Mouse (Mus musculus) midbrain, embryonic 11.5 days (tissue): ENCODE measurements around the gene Thpo. TPM values are rescaled to one million over a fixed set of nuclear protein-coding genes. Genes with fewer than 3 reads are reported as not detected.
A peak's percentile ranks its signal among the peaks of the same experiment; 100 is the strongest.

Experiments used
- ATAC-seq: fragments of 200-750 bp; cut with Nextera tagmentation; 2 replicates; pipeline ENCODE4 v1.8.0; 2017; ENCODE audit warnings: moderate TSS enrichment, moderate library complexity; ENCODE audit not compliant: low FRiP score
- DNase-seq: peaks from one replicate; pipeline ENCODE4 v3.0.0; 2015; ENCODE audit warnings: low spot score; ENCODE audit errors: missing footprints
- H3K27ac ChIP-seq: fragments of 300-500 bp; sonication (generic); 2 replicates; pipeline ENCODE4 v1.5.1; 2014; ENCODE audit warnings: low read depth, low read length
- H3K27me3 ChIP-seq: fragments of 300-500 bp; sonication (generic); 2 replicates; pipeline ENCODE4 v1.6.1; 2014; ENCODE audit warnings: mild to moderate bottlenecking, low read length, moderate library complexity, mixed read lengths; ENCODE audit not compliant: control insufficient read depth, insufficient read depth
- H3K36me3 ChIP-seq: fragments of 300-500 bp; sonication (generic); 2 replicates; pipeline ENCODE4 v1.6.1; 2014; ENCODE audit warnings: mild to moderate bottlenecking, low read length, moderate library complexity, mixed read lengths; ENCODE audit not compliant: control insufficient read depth, insufficient read depth
- H3K4me1 ChIP-seq: fragments of 300-500 bp; sonication (generic); 2 replicates; pipeline ENCODE4 v1.6.1; 2014; ENCODE audit warnings: low read length; ENCODE audit not compliant: control insufficient read depth, insufficient read depth
- H3K4me2 ChIP-seq: fragments of 300-500 bp; sonication (generic); 2 replicates; pipeline ENCODE4 v1.6.1; 2014; ENCODE audit warnings: mild to moderate bottlenecking, moderate library complexity
- H3K4me3 ChIP-seq: fragments of 300-500 bp; sonication (generic); 2 replicates; pipeline ENCODE4 v1.5.1; 2014; ENCODE audit warnings: low read depth, low read length
- H3K9ac ChIP-seq: fragments of 300-500 bp; sonication (generic); 2 replicates; pipeline ENCODE4 v1.6.1; 2014; ENCODE audit warnings: low read length
- H3K9me3 ChIP-seq: fragments of 300-500 bp; sonication (generic); 2 replicates; pipeline ENCODE4 v1.6.1; 2016; ENCODE audit warnings: low read length; ENCODE audit not compliant: control insufficient read depth
- WGBS: fragments of 180-500 bp; shearing (Covaris S2); extraction: QIAGEN DNeasy Blood & Tissue Kit; methylation state at CpG from one replicate; pipeline ENCODE4 v1.1.7; 2014; 5-methylcytosine and 5-hydroxymethylcytosine counted together
- polyA plus RNA-seq: library from polyadenylated mRNA; unstranded; fragments of >200 nt; fragmentation: Nextera tagmentation; extraction: Ambion mirVana; gene quantifications from 2 replicates; pipeline ENCODE4 v1.2.1, GENCODE M21; 2014

Gene Thpo
- 0.37 and 0.71 TPM in 2 replicates for polyA plus RNA-seq

GRCm38 (mm10) chr16:20733731-20734730 lies at the start of gene Thpo:
Gene Thpo, minus strand, starts transcription at chr16:20734511.
- H3K4me3 ChIP-seq: peak within 1 kb of the TSS; percentile 63
- peaks cover 18% of the 10 kb centered on the region for H3K4me1 ChIP-seq
- ATAC-seq: no peak
- DNase-seq: peak; percentile 91
- peaks cover 27% of the 10 kb centered on the region for H3K27me3 ChIP-seq
- H3K9ac ChIP-seq: peak within 1 kb of the TSS; percentile 80
- no peak within 1 kb of the TSS for H3K27ac ChIP-seq
- no peaks in the 10 kb centered on the region for H3K36me3 ChIP-seq
- no peaks in the 10 kb centered on the region for H3K9me3 ChIP-seq
- H3K4me2 ChIP-seq: peak within 1 kb of the TSS; percentile 98
- WGBS: 4% methylated on average over 45 of the region's 45 CpGs

- no peak overlapping the region for H3K4me2 ChIP-seq
- H3K4me3 ChIP-seq: no peak overlapping the region
- no peak overlapping the region for H3K27ac ChIP-seq
- no peaks in the 10 kb centered on the region for H3K27me3 ChIP-seq
- H3K9me3 ChIP-seq: no peaks in the 10 kb centered on the region
- H3K36me3 ChIP-seq: no peaks in the 10 kb centered on the region
- no peaks in the 10 kb centered on the region for H3K4me1 ChIP-seq
- H3K9ac ChIP-seq: no peak overlapping the region
- ATAC-seq: no peak
- no peak for DNase-seq
- WGBS: 89% methylated on average over 2 of the region's 2 CpGs
These were observed 49.6 kb upstream of the Thpo start for GRCm38 (mm10) chr16:20783891-20784290.

GRCm38 (mm10) chr16:20781101-20781630 lies 46.9 kb upstream of the Thpo start:
- H3K27me3 ChIP-seq: no peaks in the 10 kb centered on the region
- no peak for ATAC-seq

DNA sequence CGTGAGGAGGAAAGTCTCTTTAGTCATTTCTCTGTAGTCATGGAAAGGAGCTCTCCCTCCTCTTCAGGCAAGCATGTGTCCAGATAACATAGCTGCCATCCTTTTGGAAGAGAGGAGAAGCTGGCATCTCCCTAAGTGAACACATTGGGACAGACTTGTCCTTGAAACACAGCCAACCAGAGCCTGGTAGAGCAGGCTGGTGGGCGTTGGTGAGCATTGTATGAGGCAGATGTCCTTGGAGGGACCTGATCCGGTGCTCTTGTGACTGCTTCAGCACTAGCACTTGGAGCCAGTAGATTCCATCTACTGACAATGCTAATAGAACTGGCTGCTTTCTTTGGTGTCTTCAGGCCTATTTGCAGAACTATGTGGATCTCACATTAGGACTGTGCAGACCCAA lies 45.5 kb upstream of the Thpo start:
- Histone ChIP-seq H3K9ac (no peak overlapping the region), H3K9me3 (no peaks in the 10 kb centered on the region), H3K36me3 (no peaks in the 10 kb centered on the region), H3K4me2 (no peak overlapping the region), H3K4me3 (no peak overlapping the region), H3K27ac (no peak overlapping the region), H3K4me1 (no peaks in the 10 kb centered on the region), H3K27me3 (no peaks in the 10 kb centered on the region)
- WGBS: 83% methylated on average over 3 of the region's 3 CpGs
- ATAC-seq (no peak), DNase-seq (no peak)

More at GRCm38 (mm10) chr16:20781101-20781630, 46.9 kb upstream of the Thpo start:
- no peaks in the 10 kb centered on the region for H3K9me3 ChIP-seq
- 81% methylated on average over 4 of the region's 4 CpGs for WGBS
- no peak overlapping the region for H3K27ac ChIP-seq
- H3K36me3 ChIP-seq: no peaks in the 10 kb centered on the region
- H3K9ac ChIP-seq: no peak overlapping the region
- H3K4me1 ChIP-seq: no peaks in the 10 kb centered on the region
- no peak for DNase-seq
- H3K4me3 ChIP-seq: no peak overlapping the region
- H3K4me2 ChIP-seq: no peak overlapping the region

DNA sequence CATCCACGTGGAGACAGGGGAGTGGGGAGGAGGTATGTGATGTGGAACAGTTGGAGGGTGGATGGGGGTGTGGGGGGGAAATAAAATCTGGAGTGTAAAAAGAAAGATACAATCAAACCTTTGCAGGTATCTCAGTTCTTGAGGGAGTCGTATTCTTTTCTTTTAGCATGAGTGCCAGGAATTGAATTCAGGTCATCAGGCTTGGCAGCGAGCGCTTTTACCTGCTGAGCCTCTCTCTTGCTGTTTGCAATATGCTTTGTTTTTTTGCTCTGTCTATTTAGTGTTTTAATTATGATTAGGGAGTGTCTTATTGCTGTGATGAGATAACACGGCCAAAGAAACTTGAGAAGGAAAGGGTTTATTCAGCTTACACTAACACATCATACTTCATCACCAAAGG lies 40.7 kb upstream of the Thpo start:
- Histone ChIP-seq H3K9me3 (no peaks in the 10 kb centered on the region; the same call in 1 of the 2 replicates), H3K4me2 (no peak overlapping the region), H3K9ac (no peak overlapping the region), H3K4me1 (no peaks in the 10 kb centered on the region), H3K27ac (no peak overlapping the region), H3K36me3 (no peaks in the 10 kb centered on the region), H3K4me3 (no peak overlapping the region), H3K27me3 (no peaks in the 10 kb centered on the region)
- DNase-seq (no peak), ATAC-seq (no peak)
- 82% methylated on average over 5 of the region's 5 CpGs for WGBS

DNA sequence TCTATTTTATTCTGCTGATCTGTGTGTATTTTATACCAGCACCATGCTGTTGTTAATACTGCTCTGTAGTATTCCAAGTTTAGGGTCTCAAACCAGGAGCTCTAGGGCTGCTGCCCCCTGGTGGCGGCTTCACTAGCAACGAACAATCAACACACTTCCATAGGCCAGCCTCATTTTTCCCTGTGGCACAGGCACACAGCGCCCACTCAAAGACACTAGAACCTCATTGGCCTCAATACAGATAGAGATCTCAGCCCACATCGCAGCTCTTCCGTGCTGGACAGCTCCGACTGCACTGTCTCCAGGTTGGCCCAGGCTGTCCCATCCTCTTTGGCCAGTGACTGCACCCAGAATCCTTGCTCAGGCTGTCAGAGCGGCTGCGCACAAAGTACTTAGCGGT lies 30.9 kb upstream of the Thpo start:
- ATAC-seq: no peak
- DNase-seq: peak; percentile 89
- no peaks in the 10 kb centered on the region for H3K4me1 ChIP-seq
- no peak overlapping the region for H3K27ac ChIP-seq
- no peak overlapping the region for H3K9ac ChIP-seq
- 49% methylated on average over 9 of the region's 9 CpGs for WGBS
- H3K36me3 ChIP-seq: no peaks in the 10 kb centered on the region
- H3K9me3 ChIP-seq: no peaks in the 10 kb centered on the region
- no peak overlapping the region for H3K4me3 ChIP-seq
- no peak overlapping the region for H3K4me2 ChIP-seq
- no peaks in the 10 kb centered on the region for H3K27me3 ChIP-seq

- Histone ChIP-seq H3K9ac (no peak overlapping the region), H3K36me3 (no peaks in the 10 kb centered on the region), H3K4me1 (no peaks in the 10 kb centered on the region), H3K4me2 (no peak overlapping the region), H3K27ac (no peak overlapping the region), H3K4me3 (no peak overlapping the region), H3K27me3 (no peaks in the 10 kb centered on the region), H3K9me3 (no peaks in the 10 kb centered on the region)
- ATAC-seq (no peak), DNase-seq (no peak)
- WGBS: 14% methylated on average over 3 of the region's 3 CpGs
These were observed 27.4 kb upstream of the Thpo start for GRCm38 (mm10) chr16:20761681-20762080.

- no peaks in the 10 kb centered on the region for H3K36me3 ChIP-seq
- H3K27me3 ChIP-seq: no peaks in the 10 kb centered on the region
- H3K9me3 ChIP-seq: no peaks in the 10 kb centered on the region
- ATAC-seq (no peak), DNase-seq (no peak)
- H3K4me3 ChIP-seq: no peak overlapping the region
- 75% methylated on average over 1 of the region's 1 CpGs for WGBS
- H3K4me1 ChIP-seq: no peaks in the 10 kb centered on the region
- no peak overlapping the region for H3K4me2 ChIP-seq
- H3K9ac ChIP-seq: no peak overlapping the region
- H3K27ac ChIP-seq: no peak overlapping the region
These were observed 23.1 kb upstream of the Thpo start for GRCm38 (mm10) chr16:20757385-20757784.

DNA sequence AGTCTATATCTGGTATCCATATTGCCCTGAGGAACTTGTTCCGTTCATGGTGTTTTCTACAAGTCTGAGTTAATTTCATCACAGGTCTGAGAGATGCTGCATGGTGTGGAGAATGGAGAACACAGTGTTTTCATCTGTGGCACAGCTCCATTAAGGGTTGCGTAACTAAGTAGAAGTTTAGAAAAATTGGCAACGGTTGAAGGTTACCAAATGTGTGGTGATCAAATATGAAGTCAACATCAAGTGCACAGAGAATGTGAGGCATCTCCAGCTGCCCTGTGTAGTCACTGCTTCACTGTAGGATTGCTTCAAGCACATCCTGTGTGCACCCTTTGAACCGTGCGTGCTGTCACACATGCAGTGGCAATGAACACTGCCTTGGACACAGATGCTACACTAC lies 21.7 kb upstream of the Thpo start:
- DNase-seq (no peak), ATAC-seq (no peak)
- no peak overlapping the region for H3K4me2 ChIP-seq
- WGBS: 91% methylated on average over 5 of the region's 5 CpGs
- H3K4me1 ChIP-seq: no peaks in the 10 kb centered on the region
- H3K9me3 ChIP-seq: no peaks in the 10 kb centered on the region
- H3K9ac ChIP-seq: no peak overlapping the region
- no peak overlapping the region for H3K27ac ChIP-seq
- no peak overlapping the region for H3K4me3 ChIP-seq
- H3K36me3 ChIP-seq: no peaks in the 10 kb centered on the region
- H3K27me3 ChIP-seq: no peaks in the 10 kb centered on the region
